Mouse (Mus musculus) liver, adult (tissue): ENCODE measurements around the gene 4921507P07Rik.

ENCODE experiments used
- GATA4 ChIP-seq: IDR thresholded peaks from 2 replicates; pipeline ENCODE4 v1.6.1; 2014; ENCODE audit warnings: mild to moderate bottlenecking, low read length; ENCODE audit not compliant: insufficient replicate concordance

The 4921507P07Rik gene

GRCm38 (mm10) chr6:50596301-50597211 is at the start of gene 4921507P07Rik:
TSS of gene 4921507P07Rik (minus strand) at chr6:50596632.
- peak; percentile 47; the same call in 1 of the 2 replicates for TF ChIP-seq GATA4

GRCm38 (mm10) chr6:50644701-50645100 is 48.3 kb upstream of the 4921507P07Rik start:
- no peak for TF ChIP-seq GATA4

GRCm38 (mm10) chr6:50641898-50642297 is 45.5 kb upstream of the 4921507P07Rik start:
- TF ChIP-seq GATA4, result no peak

- TF ChIP-seq GATA4, result no peak
Measured at GRCm38 (mm10) chr6:50640377-50640776, 43.9 kb upstream of the 4921507P07Rik start.

GRCm38 (mm10) chr6:50639656-50640055 is 43.2 kb upstream of the 4921507P07Rik start:
- no peak for TF ChIP-seq GATA4

GRCm38 (mm10) chr6:50601620-50602019 is 5.2 kb upstream of the 4921507P07Rik start:
- TF ChIP-seq GATA4, result no peak

- TF ChIP-seq GATA4, result no peak
Measured at GRCm38 (mm10) chr6:50598560-50598959, 2.1 kb upstream of the 4921507P07Rik start.

- TF ChIP-seq GATA4, result no peak
Measured at GRCm38 (mm10) chr6:50594372-50594771, 2.1 kb downstream of the 4921507P07Rik start.

- no peak for TF ChIP-seq GATA4
Measured at GRCm38 (mm10) chr6:50593334-50593845, 3.0 kb downstream of the 4921507P07Rik start.

- no peak for TF ChIP-seq GATA4
Measured at GRCm38 (mm10) chr6:50590234-50590633, 6.2 kb downstream of the 4921507P07Rik start.

- TF ChIP-seq GATA4, result no peak
Measured at GRCm38 (mm10) chr6:50588251-50588650, 8.2 kb downstream of the 4921507P07Rik start.

GRCm38 (mm10) chr6:50587412-50587811 is 9.0 kb downstream of the 4921507P07Rik start:
- TF ChIP-seq GATA4, result no peak

- TF ChIP-seq GATA4, result no peak
Measured at GRCm38 (mm10) chr6:50586316-50586715, 10.1 kb downstream of the 4921507P07Rik start.

GRCm38 (mm10) chr6:50585733-50586132 is 10.7 kb downstream of the 4921507P07Rik start:
- TF ChIP-seq GATA4, result no peak

- TF ChIP-seq GATA4, result no peak
Measured at GRCm38 (mm10) chr6:50571661-50572060, 24.8 kb downstream of the 4921507P07Rik start.

- no peak for TF ChIP-seq GATA4
Measured at GRCm38 (mm10) chr6:50566997-50567255, 29.5 kb downstream of the 4921507P07Rik start.
